Mouse (Mus musculus): Measurements from ENCODE around the gene Mpig6b. TPM values are rescaled to one million over a fixed set of nuclear protein-coding genes. Genes with fewer than 3 reads are reported as not detected.

Gene Mpig6b
- not detected for polyA plus RNA-seq (2017; shearing (Covaris generic))

DNA sequence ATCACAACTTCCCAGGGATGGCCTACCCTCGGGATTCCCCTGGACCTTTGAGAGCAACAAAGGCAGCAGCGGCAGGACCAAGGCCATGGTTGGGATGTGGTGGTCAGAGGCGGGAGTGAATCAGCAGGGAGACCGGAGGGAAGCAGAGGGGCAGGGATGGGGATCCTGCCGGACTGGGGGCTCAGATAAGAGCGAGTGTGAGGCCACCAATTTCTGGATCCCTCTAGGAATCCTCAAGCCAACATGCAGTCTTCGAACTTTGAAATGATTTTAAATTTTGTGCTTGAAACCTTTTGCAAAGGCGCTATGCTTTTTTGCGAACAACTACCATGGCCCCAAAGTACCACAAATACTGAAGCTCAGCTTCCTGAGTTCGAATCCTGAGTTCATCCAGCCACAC lies at the start of gene Mpig6b:
Gene Mpig6b (minus strand): TSS at position 101 of the 400 bp plus-strand sequence.

DNA sequence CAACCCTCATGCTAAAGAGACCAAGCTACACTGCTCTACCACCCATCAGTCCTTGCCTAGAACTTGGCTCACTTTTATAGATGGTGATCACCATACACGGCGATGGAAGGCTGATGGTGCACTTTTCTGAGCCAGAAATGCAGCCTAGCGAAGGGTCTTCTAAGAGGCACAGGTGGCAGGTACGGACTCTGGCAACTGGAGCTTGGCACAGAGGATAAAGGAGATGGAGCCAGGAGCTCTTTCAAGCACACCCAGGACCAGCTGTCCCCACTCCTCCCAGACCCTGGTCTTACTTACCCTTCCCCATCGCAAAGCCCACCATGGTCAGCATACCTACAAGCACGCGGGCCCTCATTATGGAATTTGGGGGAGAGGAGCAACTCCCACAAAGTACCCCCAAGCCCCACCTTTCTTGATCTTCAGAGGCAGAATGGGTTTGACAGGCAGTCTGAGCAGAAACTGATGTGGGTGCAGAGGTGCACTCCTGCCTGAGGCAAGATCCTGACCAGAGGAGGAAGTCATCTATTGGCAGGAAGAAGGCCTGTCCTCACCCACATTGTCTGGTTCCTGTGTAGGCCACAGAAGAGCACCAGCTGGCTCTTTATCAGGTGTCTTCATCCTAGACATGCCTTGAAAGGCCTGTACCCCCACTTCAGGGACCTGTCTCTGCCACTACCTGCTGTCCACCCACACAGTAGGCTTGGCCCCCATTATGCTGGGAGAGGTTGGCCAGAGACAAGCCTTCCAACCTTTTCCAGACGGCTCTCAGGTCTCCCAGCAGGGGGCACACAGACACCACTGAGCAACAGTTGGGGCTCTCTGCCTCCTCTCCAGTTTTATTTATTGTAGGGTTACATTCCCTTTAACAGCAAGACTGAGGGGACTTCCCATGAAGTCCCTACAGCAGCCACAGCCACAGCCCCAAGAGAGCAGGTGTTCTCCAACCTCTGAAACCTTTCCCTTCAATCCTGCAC lies 49.3 kb upstream of the Mpig6b start, which contains the start of gene Ly6g5b:
Gene Ly6g5b (minus strand): TSS at position 383 of the 974 bp plus-strand sequence.

DNA sequence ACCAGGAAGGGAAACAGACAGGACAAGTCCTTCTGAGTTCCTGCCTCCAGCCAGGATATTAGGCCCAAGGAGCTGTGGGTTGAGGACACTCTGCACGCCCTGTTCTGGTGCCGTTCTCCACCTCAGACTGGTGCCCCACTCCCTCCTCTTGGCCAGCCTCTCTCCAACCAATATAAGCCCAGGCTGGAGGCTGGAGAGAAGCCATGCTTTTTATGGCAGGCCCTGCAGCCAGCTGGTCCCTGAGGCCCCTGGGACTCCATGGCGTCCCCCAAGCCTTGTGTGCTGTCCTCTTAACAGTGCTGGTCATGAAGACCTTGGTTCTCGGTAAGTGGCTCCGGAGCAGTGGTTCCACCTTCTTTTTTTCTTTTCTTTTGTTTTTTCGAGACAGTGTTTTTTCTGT lies 42.1 kb upstream of the Mpig6b start, which contains the start of gene Ly6g5c:
Gene Ly6g5c (plus strand): TSS at position 183 of the 400 bp plus-strand sequence.

DNA sequence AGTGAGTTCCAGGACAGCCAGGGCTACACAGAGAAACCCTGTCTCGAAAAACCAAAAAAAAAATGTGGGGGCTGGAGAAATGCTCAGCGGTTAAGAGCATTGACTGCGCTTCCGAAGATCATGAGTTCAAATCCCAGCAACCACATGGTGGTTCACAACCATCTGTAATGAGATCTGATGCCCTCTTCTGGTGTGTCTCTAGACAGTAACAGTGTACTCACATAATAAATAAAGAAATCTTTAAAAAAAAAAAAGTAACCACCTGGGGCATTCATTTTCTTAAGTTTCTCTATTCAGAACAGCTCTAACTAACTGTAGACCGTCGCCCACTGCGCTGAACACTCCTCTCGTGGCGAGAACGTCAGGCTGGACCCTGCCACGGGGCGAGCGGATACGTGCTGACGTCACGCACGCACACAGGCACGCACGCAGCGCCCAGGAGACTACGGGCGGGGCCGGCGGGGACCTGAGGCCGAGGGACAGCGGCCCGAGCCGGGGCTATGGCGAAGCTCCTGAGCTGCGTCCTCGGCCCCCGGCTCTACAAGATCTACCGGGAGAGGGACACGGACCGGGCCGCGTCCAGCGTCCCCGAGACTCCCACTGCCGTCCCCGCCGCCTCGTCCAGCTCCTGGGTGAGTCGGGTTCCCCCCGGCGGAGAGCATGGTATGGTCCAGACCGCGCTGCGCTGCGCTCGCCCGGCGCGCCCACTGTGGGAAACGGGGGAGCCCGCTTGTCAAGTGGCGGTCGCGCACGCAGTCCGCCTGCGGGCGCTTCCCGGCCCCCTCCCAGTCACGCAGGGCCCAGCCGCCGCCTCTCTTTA lies 23.1 kb upstream of the Mpig6b start, which contains the start of gene Abhd16a:
Gene Abhd16a (plus strand): TSS at position 439 of the 820 bp plus-strand sequence.

DNA sequence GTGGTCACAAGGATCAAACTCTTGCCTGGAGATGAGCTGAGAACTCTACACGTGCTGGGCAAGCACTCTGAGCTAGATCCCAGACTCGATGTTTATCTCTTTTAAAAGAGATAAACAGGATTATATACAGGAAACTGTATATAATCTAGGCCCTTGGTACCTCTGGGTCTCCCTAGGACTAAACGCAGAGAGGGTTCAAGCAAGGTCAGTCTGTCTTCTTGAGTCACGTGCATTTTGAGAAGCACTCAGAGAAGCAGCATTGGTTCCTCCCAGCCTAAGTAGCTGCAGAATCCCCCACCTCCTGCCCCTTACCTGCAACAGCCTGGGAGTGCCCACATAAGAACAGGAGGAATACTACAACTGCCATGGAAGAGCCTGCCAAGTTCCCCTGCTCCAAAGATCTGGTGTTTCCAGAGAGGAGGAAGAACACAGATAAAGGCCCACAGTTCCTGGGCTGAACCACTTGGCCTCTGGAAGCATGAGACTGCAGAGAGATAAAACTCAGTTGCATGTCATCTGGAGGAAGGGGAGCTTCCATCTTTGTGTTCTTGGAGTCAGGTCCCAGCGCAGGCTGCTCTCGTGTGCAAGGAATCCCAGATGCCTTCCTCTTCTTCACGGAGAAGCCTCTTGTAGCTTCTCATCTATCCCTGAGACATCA lies 19.4 kb upstream of the Mpig6b start, which contains the start of gene Ly6g6f:
Gene Ly6g6f (minus strand): TSS at position 403 of the 658 bp plus-strand sequence.

DNA sequence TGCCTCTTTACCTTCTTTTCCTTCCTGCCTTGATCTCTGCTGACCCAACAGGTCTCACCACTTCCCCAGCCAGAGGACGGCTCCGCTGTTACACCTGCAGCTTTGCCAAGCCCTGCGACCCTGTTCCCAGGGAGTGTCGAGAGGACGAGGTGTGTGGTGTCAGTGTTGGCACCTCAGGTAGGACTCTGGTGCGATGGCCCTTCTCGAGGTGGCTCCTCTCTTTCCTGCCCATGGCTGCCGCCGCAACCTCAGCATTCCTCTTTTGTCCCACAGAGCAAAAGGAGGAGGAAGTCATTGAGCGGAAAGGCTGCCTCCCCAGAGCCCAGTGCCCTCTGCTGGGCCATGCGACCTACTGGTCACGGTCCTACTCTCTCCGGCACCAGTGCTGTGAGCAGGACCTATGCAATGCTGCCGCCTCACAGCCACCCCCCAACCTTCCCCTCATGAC lies 11.8 kb upstream of the Mpig6b start, which contains the start of gene Ly6g6d:
Gene Ly6g6d (minus strand): TSS at position 280 of the 448 bp plus-strand sequence.

DNA sequence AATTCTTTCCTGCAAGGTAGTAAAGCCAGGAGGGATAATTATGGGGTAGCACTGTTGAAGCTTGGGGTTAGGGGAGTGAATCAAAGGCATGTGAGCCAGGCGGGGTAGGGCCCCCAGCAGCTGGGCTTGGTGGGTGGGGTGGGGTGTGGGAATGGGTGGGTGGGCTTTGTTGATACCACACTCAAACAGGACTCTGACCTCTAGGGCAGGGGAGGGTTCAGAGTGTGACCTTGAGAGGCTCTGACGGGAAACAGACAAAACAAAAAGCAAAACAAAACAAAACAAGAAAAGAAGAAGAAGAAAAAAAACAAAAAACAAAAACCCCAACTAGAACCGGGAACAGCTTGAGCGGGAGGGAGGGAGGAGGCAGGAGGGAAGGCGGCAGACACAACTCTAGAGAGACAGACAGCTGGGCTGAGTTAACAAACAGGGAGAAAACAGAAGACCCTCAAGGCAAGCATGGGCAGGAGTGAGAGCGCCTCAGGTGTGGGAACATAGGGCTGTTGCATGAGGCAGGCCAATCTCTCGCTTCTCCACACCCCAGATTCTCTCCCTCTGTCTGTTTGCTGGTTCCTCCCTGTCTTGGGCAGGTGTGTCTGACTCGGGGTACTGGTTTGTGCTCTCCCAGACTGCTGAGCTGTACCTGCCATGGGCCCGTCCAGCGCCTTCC lies 10.7 kb upstream of the Mpig6b start, which contains the start of gene Ly6g6e:
Gene Ly6g6e (plus strand): TSS at position 396 of the 670 bp plus-strand sequence.

DNA sequence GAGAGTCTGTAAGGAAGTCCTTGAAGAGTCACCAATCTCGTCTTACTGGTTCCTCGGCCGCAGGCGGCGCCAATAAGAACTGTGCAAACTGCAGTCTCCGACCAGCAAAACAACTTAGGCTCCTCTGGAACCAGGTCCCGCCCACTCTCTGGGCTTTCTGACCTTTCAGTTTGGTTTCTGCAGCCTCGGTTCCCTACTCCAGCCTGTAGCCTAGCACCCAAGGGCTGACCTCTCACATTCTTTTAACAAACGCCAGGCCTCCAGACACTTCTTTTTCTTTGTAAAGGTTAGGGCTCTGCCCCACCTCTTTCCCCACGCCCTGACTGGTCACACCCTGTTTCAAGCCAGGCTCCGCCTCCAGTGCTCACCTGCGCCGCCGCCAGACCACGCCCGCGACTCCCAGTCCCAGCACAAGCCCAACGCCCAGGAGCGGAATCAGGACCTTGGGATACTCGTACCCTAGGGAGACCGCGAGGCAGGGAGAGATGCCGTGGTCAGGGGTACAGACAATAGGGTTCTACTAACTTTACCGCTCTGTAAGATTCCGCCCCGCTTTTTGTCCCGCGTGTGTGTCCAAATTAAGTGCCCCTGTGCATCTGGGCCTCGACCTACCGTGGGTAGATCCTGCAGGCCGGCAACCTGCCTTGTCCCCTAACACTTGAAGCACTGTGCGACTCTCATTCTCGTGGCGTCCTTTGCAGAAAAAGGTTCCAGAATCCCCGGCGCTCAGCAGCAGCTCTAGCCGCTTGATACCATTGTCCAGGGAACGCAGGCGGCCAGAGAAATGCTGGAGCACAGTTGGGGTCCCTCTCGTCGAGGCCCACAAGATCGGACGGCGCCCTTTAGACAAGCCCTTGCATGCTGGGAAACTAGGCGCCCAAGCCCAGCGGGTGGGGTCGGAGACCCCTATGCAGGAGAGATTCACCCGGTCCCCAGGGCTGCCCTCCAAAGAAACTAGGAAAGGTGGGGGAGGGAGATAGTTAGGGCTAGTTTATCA lies 735 bp downstream of the Mpig6b start, which contains the start of gene Ly6g6c:
Gene Ly6g6c (plus strand): TSS at position 438 of the 997 bp plus-strand sequence.

DNA sequence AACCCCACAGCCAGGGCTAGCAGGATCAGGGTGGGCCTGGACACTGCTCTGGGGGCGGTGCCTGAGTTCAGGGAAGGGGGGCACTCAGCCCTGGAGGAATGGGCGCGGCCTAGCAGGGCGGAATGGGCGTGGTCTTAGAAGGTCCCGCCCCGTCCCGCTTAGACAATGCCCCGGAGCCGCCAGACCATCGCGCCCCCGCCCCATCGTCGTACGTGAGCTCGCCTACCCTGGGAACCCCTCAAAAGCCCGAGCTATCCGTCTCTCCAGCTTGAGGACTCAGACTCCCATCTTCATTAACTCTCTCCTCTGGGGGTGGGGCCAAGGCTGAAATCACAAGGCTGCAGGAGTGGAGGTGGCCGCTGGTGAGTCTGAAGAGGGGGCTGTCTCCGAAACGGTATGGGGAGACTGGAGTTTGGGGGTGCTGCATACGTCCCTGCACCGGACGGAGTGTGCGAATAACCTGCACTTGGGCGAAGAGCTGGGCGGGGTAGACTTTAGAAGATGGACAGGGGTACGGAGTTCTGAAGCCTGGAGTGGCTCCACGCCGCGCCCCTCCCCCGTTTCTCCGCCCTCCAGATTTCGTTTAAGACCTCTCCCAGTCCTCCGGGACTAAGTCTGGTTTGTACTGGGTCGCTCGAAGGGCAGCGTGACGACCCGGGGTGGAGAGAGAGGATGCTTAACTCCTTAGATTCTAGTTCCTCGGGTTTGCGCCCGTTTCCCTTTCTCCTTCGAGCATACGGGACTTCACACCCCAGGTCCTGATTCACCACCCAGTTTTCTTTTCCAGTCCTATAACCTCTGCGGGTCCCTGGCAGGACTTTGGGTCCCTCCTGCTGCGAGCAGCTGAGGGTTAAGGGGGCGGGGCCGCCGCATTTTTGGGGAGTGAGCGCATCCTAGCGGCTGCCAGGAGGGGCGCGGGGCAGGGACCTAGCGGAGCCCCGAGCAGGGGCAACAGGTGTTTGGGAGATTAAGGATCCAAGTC lies 6.8 kb downstream of the Mpig6b start, which contains the start of gene Ddah2:
Gene Ddah2 (plus strand): TSS at position 125 of the 982 bp plus-strand sequence.

DNA sequence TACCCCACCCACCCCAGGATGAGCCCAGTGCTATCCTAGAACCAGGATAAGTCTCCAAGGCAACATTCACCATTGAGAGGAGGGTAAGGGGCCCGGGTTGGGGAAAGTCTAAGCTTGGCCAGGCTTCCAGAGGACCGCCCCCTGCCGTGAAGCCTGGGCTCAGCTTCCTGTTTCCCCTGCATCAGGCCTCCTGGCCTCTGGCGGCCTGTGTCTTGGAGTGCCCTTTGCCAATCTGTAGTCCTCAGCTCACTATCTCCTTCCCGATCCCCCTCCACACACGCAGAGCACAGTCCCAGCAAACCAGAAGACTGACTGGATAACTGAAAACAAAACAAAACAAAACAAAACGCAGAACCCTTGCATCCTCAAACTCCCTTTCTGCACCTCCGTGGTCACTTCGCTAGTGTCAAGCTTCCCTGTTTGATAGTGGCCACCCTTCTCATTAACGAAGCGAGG lies 16.4 kb downstream of the Mpig6b start, which contains the start of gene Clic1:
Gene Clic1 (plus strand): TSS at position 406 of the 456 bp plus-strand sequence.

DNA sequence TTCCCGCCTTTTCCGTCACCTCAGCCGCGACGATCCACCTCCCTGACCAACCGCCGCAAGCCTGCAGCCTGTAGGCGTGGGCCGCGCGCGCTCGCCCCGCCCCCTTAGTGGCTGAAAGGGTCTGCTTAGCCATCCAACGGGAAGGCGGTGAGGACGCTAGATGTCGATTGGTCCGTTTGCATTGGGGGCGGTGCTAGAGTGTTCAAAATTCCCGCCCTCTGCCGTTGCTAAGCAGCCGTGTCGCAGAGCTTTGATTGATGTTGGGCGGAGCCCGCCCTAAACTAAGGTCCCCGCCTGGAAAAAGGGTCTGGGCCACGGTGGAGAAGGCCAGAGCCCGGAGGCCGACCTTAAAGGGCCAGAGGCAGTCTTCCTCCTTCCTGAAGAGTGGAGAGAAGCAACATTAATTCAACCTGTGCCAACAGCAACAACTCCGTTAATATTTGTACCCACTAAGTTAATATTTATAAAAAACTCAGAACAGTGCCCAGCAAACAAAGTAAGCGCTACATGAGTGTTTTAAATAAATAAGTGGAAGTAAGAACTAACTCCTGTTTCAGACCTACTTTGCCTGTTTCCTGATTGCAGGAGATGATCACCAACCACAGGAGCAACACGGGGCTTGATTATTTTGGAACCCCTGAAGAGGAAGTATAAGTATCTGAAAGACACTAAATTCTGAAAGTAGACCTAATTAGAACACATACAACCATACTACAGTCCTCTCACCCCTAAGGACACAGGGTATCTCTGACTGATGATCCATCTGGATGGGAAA lies 19.1 kb downstream of the Mpig6b start, which contains the start of gene Msh5:
Gene Msh5 (minus strand): TSS at position 65 of the 775 bp plus-strand sequence.

DNA sequence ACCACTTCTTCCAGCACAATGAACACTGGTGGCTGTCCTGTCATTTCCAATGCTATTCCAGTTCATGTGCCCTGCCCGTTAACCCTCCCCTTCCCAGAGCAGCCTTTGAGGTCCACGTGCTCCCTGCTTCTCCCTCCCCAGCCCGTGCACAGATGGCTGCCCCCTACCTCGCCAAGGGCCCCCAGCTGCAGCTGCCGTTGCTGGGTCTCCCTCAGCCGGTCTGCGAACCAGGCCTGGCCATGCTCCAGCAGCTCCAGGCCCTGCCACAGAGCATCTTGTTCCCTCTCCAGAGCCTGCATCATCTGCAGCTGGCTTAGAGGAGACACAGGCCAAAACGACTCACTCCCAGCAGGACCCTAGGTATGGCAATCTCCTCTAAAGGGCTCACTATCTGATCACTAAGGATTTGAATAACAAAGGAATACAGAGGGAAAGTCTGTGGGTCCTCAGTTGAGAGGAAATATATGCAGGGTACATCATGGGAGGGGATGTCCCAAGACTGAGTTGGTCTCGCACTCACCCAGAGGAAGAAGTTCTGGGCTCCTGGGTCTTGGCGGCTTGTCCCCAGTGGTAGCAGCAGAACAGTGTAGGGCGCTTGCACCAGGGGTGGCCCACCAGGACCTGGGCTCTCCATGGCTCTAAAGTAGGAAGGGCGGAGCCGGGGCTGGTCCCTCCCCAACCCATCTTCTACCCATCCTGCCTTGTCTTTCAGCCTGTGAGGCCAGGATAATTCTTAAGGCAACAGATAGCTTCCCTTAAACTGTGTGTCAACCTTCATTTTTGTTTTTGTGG lies 38.5 kb downstream of the Mpig6b start, which contains the start of gene Sapcd1:
Gene Sapcd1 (minus strand): TSS at position 740 of the 792 bp plus-strand sequence.

DNA sequence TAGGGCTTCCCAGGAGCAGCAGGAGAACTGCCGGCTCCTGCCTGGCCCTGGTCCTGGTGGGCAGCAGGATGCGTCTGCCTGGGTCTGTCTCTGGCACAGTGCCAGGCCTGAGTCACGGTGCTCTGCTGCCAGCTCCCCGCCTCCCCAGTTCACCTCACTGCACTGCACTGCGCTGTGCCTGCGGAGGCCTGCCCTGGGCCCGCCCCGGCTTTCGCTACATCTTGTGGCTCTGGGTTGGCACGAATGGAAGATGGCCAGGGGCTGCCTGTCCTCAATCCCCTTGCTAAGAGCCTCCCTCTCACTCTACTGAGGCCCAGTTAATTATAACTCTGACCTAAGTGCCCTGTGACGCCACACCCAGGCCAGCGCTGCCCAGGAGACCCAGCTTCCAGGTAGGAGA lies 49.6 kb downstream of the Mpig6b start, which contains the start of gene Vwa7:
Gene Vwa7 (plus strand): TSS at position 204 of the 400 bp plus-strand sequence.

Data from naive thymus-derived CD4-positive, alpha-beta T cell, adult 5 months (primary cell).